Mouse (Mus musculus) brain, embryonic 14.5 days (tissue): Measurements from ENCODE around the gene Wdr73. TPM values are rescaled to one million over a fixed set of nuclear protein-coding genes. Genes with fewer than 3 reads are reported as not detected.
"Not testable (repeated sequence)": the region's sequence is repeated elsewhere in the genome, so short reads cannot be mapped to it uniquely, and the experiment has no call there.

Source experiments
- DNase-seq: peaks from one replicate; pipeline ENCODE4 v3.0.0-alpha.2; 2011; ENCODE audit warnings: low read depth
- CTCF ChIP-seq: fragments of 200-500 bp; IDR thresholded peaks from 2 replicates; pipeline ENCODE4 v1.5.1; 2012; ENCODE audit warnings: inconsistent platforms, mild to moderate bottlenecking, moderate library complexity, borderline replicate concordance; ENCODE audit not compliant: insufficient read depth, insufficient read length; ENCODE audit errors: extremely low read depth
- POLR2A ChIP-seq: fragments of 200-500 bp; IDR thresholded peaks from 2 replicates; pipeline ENCODE4 v1.6.1; 2012; ENCODE audit warnings: mild to moderate bottlenecking, inconsistent platforms, borderline replicate concordance; ENCODE audit not compliant: poor library complexity, insufficient read depth, insufficient read length, severe bottlenecking; ENCODE audit errors: extremely low read depth
- polyA plus RNA-seq: library from polyadenylated mRNA; depleted of rRNA; stranded (reverse); fragments of >200 nt; gene quantifications from 2 replicates; pipeline ENCODE4 v1.2.3, GENCODE M21; 2012; rRNA removed

The Wdr73 gene
- polyA plus RNA-seq = 32.8 and 37.1 TPM in 2 replicates

DNA sequence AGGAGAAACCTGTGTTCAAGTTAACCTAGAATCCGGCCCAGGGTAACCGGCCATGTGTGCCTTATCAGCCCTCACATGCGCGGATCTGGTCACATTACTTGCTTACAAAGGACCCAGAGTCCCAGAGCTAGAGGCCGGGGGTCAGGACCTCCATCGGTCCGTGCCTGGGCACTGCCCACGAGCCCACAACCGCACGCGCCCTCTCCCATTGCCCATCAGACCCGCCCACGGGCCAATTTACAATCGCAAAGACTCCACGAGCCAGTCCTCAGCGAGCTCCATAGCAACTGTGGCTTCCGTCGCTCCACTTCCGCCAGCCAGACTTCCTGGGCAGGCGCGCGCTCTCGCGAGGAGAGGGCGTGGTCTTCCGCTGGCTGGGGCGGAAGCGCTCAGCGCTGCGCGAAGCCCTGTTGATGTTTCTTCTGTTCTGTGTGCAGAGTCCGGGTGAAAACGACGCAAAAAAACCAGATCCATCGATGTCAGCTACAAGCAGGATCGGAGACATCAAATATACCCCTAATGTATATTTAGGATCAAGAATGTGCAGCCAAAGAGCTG lies at the start of gene Wdr73:
Wdr73 (minus strand) TSS at position 326 of the 558 bp plus-strand sequence.
- DNase-seq = peak; percentile 98
- TF ChIP-seq CTCF (no peak), POLR2A (peak; percentile 79; the same call in 1 of the 2 replicates)

DNA sequence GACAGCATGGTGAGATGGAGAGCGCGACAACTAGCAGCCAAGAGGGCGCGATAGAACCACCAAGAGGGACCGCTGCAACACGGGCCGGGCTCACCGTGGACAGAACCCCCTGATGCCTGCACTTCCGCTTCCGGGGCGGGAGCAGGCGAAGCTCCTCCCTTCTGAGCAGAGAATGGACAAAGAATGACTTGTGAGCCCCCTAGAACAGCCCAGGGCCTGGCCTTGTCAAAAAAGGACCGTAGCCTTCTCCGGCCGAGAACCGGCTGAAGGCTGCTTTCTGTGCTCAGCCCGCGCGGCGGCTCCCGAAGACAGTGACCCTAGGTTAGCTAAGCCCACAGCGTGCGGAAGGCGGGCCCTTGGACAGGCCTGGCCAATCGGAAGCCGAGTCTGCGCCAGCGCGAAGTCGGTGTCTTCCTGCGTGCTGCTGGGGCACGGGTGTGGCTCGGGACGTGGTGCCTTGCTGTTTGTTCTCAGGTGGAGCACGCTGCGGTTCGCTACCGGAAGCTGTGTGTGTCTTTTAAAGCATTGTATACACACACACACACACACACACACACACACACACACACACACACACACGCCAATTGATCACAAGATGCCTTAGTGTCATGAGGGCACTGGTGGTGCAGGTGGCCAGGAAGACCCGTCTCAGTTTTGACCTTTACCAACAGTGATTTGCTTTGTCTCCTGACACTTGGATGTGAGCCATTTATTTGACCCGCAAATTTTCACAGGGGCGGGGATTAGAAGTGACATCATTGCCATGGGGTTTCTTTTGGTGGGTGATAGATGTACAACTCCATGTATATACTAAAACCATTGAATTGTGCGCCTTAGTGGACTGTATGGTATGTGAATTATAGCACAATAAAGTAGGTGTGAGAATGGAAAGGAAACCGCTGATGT lies 46.6 kb upstream of the Wdr73 start, which contains the start of gene Sec11a:
Sec11a (minus strand) TSS at position 336 of the 906 bp plus-strand sequence.
- TF ChIP-seq CTCF (no peak), POLR2A (peak; percentile 78; the same call in 1 of the 2 replicates)
- DNase-seq = peak; percentile 98

DNA sequence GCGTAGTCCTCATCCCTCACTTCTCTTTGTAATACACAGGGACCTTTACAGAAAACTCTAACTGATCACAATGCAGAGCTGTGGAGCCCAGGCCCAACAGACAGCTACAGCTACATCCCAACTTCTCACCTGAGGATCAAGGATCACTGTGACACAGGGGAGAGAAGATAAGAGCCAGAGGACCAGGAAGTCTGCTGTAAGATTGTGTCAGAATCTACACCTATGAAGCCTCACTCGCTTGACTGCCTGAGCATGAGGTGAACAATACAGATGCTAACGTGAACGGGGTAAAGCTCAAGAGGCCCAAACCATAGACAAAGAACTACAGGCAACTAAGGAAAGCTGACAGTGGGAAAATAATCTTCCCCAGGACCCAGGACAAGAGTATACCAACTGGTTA lies 38.7 kb upstream of the Wdr73 start:
- DNase-seq = no peak
- TF ChIP-seq POLR2A = no peak
- no peak for TF ChIP-seq CTCF

DNA sequence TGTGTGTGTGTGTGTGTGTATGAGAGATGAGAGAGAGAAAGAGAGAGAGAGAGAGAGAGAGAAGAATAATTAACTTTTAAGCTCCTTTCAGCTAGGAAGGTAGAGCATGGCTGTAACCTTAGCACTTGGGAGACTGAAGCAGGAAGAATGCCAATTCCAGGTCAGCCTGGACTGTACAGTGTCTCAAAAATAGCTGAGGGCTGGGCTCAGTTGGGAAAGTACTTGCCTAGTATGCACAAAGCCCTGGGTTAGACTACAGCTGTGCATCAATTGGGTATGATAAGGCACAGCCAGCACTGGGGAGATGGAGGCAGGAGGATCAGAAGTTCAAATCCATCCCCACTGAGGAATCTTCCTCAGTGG lies 36.2 kb upstream of the Wdr73 start:
- not testable (repeated sequence) for DNase-seq

DNA sequence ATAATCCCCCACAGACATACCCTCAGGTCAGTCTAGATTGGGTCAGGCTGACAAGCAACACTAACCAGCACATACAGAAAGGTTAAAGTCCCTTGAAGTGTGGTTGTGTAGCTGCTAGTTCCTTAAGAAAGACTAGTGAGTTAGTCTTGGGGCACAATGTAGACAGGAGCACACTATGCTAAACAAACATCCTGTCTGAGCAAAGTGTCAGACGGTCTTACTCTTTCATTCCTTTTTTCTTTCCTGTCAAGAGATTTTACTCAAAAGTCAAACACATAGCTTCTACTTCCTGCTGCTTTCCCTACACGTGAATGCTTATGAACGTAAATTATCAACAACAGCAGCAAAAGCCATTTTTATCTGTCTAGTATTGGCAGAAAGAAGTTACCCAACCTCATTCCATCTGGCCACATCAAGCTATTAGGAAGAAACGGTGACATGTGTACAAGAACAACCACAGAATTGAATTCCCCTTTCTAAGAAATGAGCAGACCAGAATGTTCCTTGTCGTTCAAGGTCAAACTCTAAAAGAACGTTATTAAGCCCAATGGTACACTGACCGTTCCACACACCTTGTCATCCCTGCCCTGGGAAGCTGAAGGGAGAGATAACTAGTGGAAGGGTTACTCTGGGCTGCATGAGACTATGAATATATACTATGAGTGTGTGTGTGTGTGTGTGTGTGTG lies 35.7 kb upstream of the Wdr73 start:
- not testable (repeated sequence) for DNase-seq

DNA sequence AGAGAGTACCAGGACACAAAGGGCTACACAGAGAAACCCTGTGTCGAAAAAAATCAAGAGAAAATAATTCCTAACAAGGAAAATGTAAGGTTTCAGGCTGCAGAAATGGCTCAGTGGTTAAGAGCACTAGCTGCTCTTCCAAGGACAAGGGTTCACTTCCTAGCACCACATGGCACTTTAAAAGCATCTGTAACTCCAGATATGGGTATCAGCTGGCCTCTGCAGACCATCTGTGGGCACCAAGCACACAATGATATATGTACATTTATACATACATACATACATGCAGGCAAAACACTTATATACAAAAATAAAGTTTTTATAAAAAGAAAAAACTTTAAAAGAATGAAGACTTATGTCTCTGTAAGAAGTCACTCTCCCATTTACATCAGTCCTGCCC lies 34.8 kb upstream of the Wdr73 start:
- TF ChIP-seq CTCF (no peak), POLR2A (no peak)
- DNase-seq = no peak

DNA sequence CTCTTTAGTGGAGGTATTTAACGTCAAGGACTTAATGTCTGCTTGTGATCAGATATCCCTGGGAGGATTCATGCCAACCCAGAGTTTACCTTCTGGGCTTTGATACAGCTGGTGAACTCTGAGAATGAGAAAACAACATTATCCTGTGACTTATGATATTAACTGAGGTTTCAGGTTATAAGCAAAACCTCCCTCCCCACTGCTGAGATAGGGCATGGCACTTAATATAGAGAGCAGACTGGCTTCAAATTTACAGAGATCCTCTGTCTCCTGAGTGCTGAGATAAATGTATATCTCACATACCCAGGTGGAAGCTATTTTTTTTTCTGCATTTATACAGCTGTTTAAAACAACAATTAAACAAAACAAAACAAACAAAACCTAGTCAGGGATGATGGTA lies 31.7 kb upstream of the Wdr73 start:
- TF ChIP-seq POLR2A = no peak
- no peak for TF ChIP-seq CTCF
- no peak for DNase-seq

DNA sequence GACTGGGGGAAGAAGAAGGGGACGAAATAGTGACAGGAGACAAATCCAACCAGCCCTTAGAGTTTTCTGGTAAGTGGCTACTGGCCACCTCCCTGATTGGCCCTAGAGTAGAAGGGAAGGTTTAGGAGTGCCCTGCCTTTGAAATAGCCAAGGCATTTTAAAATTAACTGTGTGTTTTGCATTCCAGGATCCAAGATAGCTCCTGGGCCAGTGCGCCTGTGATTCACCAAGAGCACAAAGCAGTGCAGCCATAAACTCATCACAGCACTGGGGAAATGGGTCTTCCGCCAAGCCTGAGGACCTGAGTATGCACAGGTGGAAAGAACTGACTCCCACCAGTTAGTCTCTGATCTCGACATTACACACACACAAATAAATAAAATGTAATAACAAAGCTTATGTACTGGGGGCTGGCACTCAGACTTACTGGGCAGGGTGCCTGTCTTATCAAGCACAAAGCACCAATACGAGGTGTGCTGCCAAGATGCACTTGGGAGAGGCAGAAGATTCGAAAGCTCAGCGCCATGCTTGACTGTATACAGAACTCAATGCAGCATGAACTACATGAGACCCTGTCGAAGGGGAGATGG lies 30.6 kb upstream of the Wdr73 start:
- peak; percentile 7 for DNase-seq
- TF ChIP-seq CTCF (no peak), POLR2A (no peak)

DNA sequence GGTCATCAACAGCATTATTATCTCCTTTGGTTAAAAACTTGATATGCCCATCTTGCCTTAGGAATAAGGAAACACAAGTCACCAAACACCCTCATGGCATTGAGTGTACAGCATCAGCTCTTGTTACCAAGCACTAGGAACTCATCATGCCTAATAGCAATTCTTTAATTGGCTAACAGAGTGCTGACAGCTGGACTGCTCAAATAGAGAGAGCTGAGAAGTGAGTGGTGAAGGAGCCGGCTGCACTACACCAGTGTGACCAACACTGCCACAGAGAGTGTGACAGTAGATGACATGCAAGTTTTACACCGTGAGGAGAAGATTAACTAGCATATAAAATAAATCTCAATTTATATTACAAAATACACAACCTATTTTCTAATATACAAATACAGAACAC lies 22.1 kb upstream of the Wdr73 start:
- TF ChIP-seq CTCF (no peak), POLR2A (no peak)
- no peak for DNase-seq

DNA sequence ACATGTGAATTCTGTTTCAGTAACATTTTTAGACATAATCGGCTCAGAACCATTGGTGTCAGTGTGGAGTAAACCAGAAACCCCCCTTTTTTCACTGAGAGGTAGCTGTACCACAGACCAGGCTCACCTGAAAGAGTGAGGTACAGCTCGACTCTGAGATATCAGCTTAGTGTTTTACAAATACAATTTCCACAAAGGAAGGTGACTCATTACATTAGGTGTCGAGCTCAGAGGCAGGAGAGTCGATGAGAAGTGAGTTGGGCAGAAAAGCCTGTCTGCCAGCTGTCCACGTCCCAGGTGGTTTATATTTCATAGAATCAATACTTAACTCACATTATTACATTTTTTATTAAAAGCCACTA lies 18.6 kb upstream of the Wdr73 start:
- TF ChIP-seq POLR2A = no peak
- no peak for TF ChIP-seq CTCF

DNA sequence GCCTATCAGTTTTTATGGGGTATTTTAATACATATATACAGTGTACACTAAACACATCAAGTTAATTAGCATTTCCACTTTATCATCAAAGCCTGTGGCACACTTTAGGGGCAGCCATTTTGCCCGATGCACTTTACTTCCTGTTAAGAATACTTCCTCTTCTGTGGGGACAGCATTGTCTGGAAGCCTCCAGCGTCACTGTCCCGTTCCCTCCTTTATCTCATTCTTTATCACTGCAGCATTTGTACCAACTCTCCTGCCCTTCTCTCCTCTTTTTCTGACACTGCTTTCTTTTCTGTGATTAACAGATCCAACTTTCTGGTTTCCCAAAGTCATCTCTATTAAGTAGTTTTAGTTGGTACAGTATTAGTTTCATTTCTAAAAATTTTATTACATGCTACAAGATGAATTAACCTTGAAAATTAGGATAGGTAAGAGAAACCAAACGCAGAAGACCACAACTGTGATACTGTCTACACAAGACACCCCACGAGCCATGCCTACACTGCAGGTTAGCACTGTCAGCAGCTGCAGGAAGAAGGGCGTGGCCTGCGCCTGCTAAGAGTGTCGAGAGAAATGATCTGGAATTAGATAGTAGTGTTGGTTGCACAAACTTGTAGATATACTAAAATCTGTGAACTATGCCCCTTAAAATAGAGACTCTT lies 18.0 kb upstream of the Wdr73 start:
- no peak for TF ChIP-seq POLR2A
- DNase-seq = no peak

More for the DNA sequence above, 18.6 kb upstream of the Wdr73 start:
- no peak for DNase-seq
